28 mouse cellular contexts compared by ENCODE assay signal in genomic region chr2:105787726-105788125, GRCm38 (mm10).
DNase-seq lines count a peak whose midpoint lies in the region; ATAC-seq lines count a peak whose summit lies in the region.
"Had no signal": no experiment of that assay in that cellular context is flagged by ENCODE, and none has a peak within 500 bp of the region (broad histone marks: within the 10 kb centered on the region; RNA-seq: fewer than 3 reads in every experiment).

No protein-coding gene starts in this region.

- no peaks in the 10 kb centered on the region for H3K36me3 ChIP-seq in forebrain, embryonic 11.5 days (ENCODE audit: control insufficient read depth, insufficient read depth, low read length)
- H3K36me3 ChIP-seq in forebrain, embryonic 10.5 days (replicated peaks) = no peaks in the 10 kb centered on the region
- no peaks in the 10 kb centered on the region for H3K36me3 ChIP-seq in embryonic facial prominence, embryonic 14.5 days (ENCODE audit: control insufficient read depth, insufficient read depth, low read length)
- H3K36me3 ChIP-seq: heart, embryonic 10.5 days; heart, embryonic 13.5 days; hindbrain, embryonic 15.5 days; intestine, embryonic 15.5 days had no signal

- WGBS in forebrain, embryonic 11.5 days = 19% methylated on average over 4 of the region's 4 CpGs
- 25% methylated on average over 4 of the region's 4 CpGs for WGBS in forebrain, embryonic 10.5 days
- WGBS in embryonic facial prominence, embryonic 14.5 days = 51% methylated on average over 4 of the region's 4 CpGs

- H3K9me3 ChIP-seq in forebrain, embryonic 11.5 days (ENCODE audit: control insufficient read depth, low read length) = no peaks in the 10 kb centered on the region
- H3K9me3 ChIP-seq in forebrain, embryonic 10.5 days = no peaks in the 10 kb centered on the region
- no peaks in the 10 kb centered on the region for H3K9me3 ChIP-seq in embryonic facial prominence, embryonic 14.5 days (ENCODE audit: control insufficient read depth, low read length)
- H3K9me3 ChIP-seq: G1E; heart, embryonic 10.5 days; heart, embryonic 13.5 days; hindbrain, embryonic 15.5 days; intestine, embryonic 15.5 days had no signal

- H3K4me1 ChIP-seq in forebrain, embryonic 11.5 days (replicated peaks; ENCODE audit: control insufficient read depth, insufficient read depth, low read length) = no peaks in the 10 kb centered on the region
- peaks cover 44% of the 10 kb centered on the region for H3K4me1 ChIP-seq in forebrain, embryonic 10.5 days
- H3K4me1 ChIP-seq in embryonic facial prominence, embryonic 14.5 days (ENCODE audit: control insufficient read depth, insufficient read depth, low read length) = no peaks in the 10 kb centered on the region
- H3K4me1 ChIP-seq: heart, embryonic 10.5 days; heart, embryonic 13.5 days; hindbrain, embryonic 15.5 days; intestine, embryonic 15.5 days had no signal

- H3K27me3 ChIP-seq in forebrain, embryonic 11.5 days (ENCODE audit: control insufficient read depth, insufficient read depth, low read length) = no peaks in the 10 kb centered on the region
- H3K27me3 ChIP-seq in forebrain, embryonic 10.5 days (ENCODE audit: poor library complexity, severe bottlenecking) = peaks cover 28% of the 10 kb centered on the region
- no peaks in the 10 kb centered on the region for H3K27me3 ChIP-seq in embryonic facial prominence, embryonic 14.5 days (replicated peaks; ENCODE audit: control insufficient read depth, insufficient read depth, low read length)
- H3K27me3 ChIP-seq: CH12.LX; heart, embryonic 13.5 days; hindbrain, embryonic 15.5 days; intestine, embryonic 15.5 days had no signal

- ATAC-seq in forebrain, embryonic 11.5 days (replicated peaks; ENCODE audit: low FRiP score) = 0 out of 2 replicates have a peak, but pooled peaks have one; percentile 36
- peak; percentile 33; the same call in 1 of the 2 replicates for ATAC-seq in embryonic facial prominence, embryonic 14.5 days (ENCODE audit: low read depth)
- ATAC-seq: forebrain, embryonic 16.5 days; intestine, embryonic 15.5 days had no signal

- no peak for DNase-seq in forebrain, embryonic 11.5 days (ENCODE audit: low spot score)
- no peak for DNase-seq in forebrain, embryonic 10.5 days (ENCODE audit: extremely low spot score, low spot score)
- DNase-seq in Muller cell, postnatal 12 days (ENCODE audit: inconsistent ontology term) = peak; percentile 90
- peak; percentile 30 for DNase-seq in embryonic facial prominence, embryonic 14.5 days (ENCODE audit: low spot score)
- DNase-seq in adrenal gland, postnatal 25 days = no peak
- no peak for DNase-seq in adrenal gland, postnatal 36 days
- DNase-seq: adrenal gland, adult 2 months; adrenal gland, postnatal 14 days; B cell, adult 2 months; cerebellum, adult 11-12 months; cerebellum, adult 8-10 months; cerebellum, postnatal 36 days; embryo, embryonic 11 days; gastrocnemius, postnatal 10 days; gastrocnemius, postnatal 36 days; heart, adult 2 months; heart, postnatal 14 days; heart, postnatal 4 days; kidney, adult 11 months; kidney, adult 8-10 months had no signal

- no peak overlapping the region for H3K4me2 ChIP-seq in forebrain, embryonic 11.5 days (ENCODE audit: low read depth, low read length, severe bottlenecking)
- H3K4me2 ChIP-seq in embryonic facial prominence, embryonic 14.5 days (ENCODE audit: low read depth, low read length) = no peak overlapping the region
- H3K4me2 ChIP-seq: heart, embryonic 13.5 days; hindbrain, embryonic 15.5 days; intestine, embryonic 15.5 days had no signal

- H3K4me3 ChIP-seq in forebrain, embryonic 11.5 days (ENCODE audit: low read depth, low read length) = no peak overlapping the region
- H3K4me3 ChIP-seq in forebrain, embryonic 10.5 days = no peak overlapping the region
- no peak overlapping the region for H3K4me3 ChIP-seq in embryonic facial prominence, embryonic 14.5 days (ENCODE audit: low read depth, low read length)
- H3K4me3 ChIP-seq: erythroblast, embryonic 14.5 days; heart, adult 2 months; heart, embryonic 10.5 days; heart, embryonic 13.5 days; hindbrain, embryonic 15.5 days; intestine, embryonic 15.5 days had no signal

- no peak overlapping the region for H3K27ac ChIP-seq in forebrain, embryonic 11.5 days (ENCODE audit: low read depth, low read length)
- H3K27ac ChIP-seq in forebrain, embryonic 10.5 days = no peak overlapping the region
- no peak overlapping the region for H3K27ac ChIP-seq in embryonic facial prominence, embryonic 14.5 days (replicated peaks; ENCODE audit: low read depth, low read length)
- H3K27ac ChIP-seq: heart, adult 2 months; heart, embryonic 10.5 days; heart, embryonic 13.5 days; hindbrain, embryonic 15.5 days; intestine, embryonic 15.5 days had no signal

- no peak overlapping the region for H3K9ac ChIP-seq in forebrain, embryonic 11.5 days (ENCODE audit: low read length)
- no peak overlapping the region for H3K9ac ChIP-seq in embryonic facial prominence, embryonic 14.5 days (ENCODE audit: low read depth, low read length)
- H3K9ac ChIP-seq: heart, embryonic 13.5 days; hindbrain, embryonic 15.5 days; intestine, embryonic 15.5 days had no signal

Comparison
In these comparisons a context has a peak if more than half of its experiments do, and no peak if none do; other contexts are left out.
1. DNase-seq: peak in Muller cell, postnatal 12 days (single experiment) and embryonic facial prominence, embryonic 14.5 days (single experiment); none in forebrain, embryonic 11.5 days (single experiment), forebrain, embryonic 10.5 days (single experiment), adrenal gland, postnatal 25 days (single experiment) and adrenal gland, postnatal 36 days (0 of 2).